Mouse (Mus musculus) left cerebral cortex, adult 6 months (tissue): ENCODE measurements around the gene Gm6040. TPM values are rescaled to one million over a fixed set of nuclear protein-coding genes. Genes with fewer than 3 reads are reported as not detected.

Experiments used
- long read RNA-seq, 2 experiments: library from polyadenylated mRNA; unstranded; transcript quantifications; one replicate each; pipeline ENCODE4 v2.0.0; 2019 to 2020
- polyA plus RNA-seq: library from polyadenylated mRNA; unstranded; fragments of <200 nt; fragmentation: Nextera tagmentation; gene quantifications from 2 replicates; pipeline ENCODE4 v1.2.3, GENCODE M21; 2021

Gene Gm6040
- not detected in 2 replicates for polyA plus RNA-seq
- long read RNA-seq, experiment 1, result 0 reads
- long read RNA-seq, experiment 2, result 0 reads

DNA sequence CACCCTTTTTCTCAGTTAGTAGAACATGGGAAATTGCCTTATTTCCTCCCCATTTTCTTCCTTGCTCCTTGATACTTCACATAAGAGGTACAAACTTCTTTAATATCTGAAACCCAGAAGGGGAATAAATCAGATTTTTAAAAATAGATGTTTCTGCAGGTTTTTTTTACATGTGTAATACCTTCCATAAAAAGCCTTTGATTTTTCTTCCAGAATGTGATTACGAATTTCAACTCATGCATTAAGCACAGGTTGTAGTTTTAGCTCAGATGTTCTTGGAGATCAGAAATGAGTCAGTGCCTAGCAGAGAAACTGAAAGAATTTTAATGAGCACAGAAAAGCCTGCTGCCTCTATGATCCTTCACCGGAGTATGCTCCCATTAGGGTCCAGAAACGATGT, at the start of gene Gm6040:
Gene Gm6040, minus strand, starts transcription at position 101 of the 400 bp plus-strand sequence.

DNA sequence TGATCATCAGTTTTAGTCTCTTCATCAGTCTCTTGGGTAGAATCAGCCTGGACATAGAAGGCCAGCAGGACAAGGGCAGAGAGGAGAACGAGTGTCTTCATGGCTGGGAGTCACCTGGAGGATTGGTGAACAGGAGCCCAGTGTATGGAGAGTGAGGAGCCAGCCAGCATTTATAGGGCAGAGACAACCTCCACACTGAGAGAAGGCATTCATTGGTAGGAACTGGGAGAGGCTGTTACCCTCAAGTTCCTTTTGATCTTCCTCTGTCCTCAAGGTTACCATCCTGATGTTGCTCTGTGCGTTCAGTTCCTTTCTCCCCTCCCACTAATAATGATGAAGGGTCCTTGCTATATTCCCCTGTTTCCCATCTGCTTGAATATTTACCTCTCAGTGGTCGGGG, 22.7 kb upstream of the Gm6040 start, which contains the start of gene AY761185:
Gene AY761185, minus strand, starts transcription at position 101 of the 400 bp plus-strand sequence.

DNA sequence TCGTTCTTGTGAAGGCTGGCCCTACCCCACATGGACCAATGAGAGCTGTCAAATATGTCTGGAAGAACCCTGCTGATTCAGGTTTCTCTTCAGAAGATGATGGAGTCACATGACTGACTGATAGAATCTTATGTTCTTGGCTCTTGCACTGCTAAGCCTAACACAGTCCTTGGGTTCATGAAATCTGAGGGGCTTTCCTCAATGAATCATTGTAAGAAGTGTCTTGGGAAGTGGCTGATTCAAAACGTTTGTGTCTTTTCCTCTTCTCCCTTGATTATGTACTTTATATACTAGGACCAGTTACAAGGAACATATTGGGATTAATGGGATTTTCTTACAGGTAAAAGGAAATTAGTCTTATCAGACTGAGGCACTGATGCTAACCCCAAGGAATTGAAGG, 19.3 kb downstream of the Gm6040 start, which contains the start of gene Gm15056:
Gene Gm15056, minus strand, starts transcription at position 101 of the 400 bp plus-strand sequence.

DNA sequence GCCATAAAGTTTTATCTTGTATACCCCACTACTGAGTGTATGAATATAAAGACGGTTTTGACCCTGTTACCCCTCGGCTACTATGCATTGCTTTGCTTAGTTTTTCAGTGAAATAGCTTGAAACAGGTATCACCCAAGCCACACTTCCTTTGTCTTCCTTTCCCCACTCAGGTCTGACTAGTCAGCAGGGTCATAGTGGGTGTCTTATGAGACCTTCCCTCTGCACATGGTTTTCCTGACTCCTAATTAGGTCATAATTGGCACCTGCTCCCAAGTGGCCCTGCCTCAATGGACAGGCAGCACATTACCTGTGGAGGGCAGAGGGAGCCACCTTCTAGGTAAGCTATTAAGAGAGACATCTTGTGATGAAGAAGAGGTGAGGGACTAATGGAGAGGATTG, 29.5 kb downstream of the Gm6040 start, which contains the start of gene Defb33:
Gene Defb33, plus strand, starts transcription at position 301 of the 400 bp plus-strand sequence.

Other genes starting within 250 kb of the Gm6040 start
- not detected in 2 replicates for gene Defb33, start 29.4 kb downstream of the Gm6040 start, polyA plus RNA-seq
- not detected in 2 replicates for gene Gm15056, start 19.4 kb downstream of the Gm6040 start, polyA plus RNA-seq
- not detected in 2 replicates for gene AY761185, start 22.6 kb upstream of the Gm6040 start, polyA plus RNA-seq
- gene Defa21, start 103.5 kb upstream of the Gm6040 start, polyA plus RNA-seq, result not detected in 2 replicates
- gene Defa23, start 133.0 kb upstream of the Gm6040 start, polyA plus RNA-seq, result not detected in 2 replicates
- gene Defa35, start 143.0 kb upstream of the Gm6040 start, polyA plus RNA-seq, result not detected in 2 replicates
- gene Defa25, start 162.4 kb upstream of the Gm6040 start, polyA plus RNA-seq, result not detected in 2 replicates
- gene Gm14851, start 174.0 kb upstream of the Gm6040 start, polyA plus RNA-seq, result not detected in 2 replicates
- not detected in 2 replicates for gene Defa30, start 212.6 kb upstream of the Gm6040 start, polyA plus RNA-seq
- gene Defa22, start 240.2 kb upstream of the Gm6040 start, polyA plus RNA-seq, result not detected in 2 replicates